Mouse (Mus musculus): ENCODE measurements around the gene Dspp.

The Dspp gene

DNA sequence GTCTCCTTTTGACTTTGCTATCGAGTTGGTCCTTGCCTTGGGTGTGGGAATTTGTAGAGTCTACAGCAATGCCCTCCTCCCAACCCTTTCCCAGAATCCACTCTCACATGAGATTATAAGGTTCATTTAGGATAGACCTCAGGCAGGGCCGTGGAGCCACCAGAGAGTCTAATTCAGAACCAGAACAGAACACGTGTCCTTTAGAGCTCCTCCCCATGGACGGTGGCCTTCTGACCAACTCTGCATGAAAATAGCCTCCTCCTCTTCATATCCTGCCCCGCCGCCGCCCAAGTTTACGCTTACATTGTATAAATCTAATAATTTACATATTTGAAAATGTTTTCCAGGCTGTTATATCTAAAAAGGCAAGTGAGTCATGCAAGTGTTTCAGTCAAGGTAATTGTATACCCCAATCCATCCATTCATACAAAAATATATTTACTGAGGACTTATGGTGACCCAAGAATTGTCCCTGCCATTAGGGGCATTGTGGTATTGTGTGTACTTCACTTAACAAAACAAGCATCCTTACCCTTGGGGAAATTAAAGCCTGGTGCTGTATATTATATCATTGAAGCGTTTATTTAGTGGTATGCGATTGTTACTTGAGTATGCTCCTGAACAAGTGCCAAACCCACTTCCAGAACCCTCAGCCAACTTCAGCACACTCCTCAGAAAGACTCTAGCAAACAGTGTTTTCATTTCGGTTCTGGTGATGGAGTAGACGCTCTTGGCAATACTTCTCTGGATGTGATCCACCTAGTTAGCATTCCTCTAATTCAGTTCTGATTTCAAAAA, 30.8 kb downstream of the Dspp start:
- no peak for DNase-seq

DNA sequence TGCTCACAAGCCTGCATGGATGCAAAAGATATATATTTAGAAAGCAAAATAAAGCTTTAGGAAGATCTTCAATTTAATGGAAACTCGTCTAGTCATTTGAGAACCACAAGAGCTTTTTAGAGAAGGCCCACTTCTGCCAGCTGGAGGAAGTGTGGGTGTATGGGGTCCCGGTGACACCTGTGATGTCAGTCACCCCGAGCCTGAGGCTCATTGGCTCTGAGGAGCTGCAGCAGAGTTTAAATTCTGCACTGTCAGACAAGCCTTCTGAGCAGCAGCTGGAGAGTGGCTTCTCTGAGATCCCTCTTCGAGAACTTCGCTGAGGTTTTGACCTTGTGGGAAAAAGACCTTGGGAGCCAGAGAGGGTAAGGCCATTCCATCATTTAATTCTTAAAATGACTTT, 31.8 kb downstream of the Dspp start, which contains the start of gene Dmp1:
Gene Dmp1 (plus strand): TSS at position 263 of the 400 bp plus-strand sequence.
- no peak for DNase-seq

DNA sequence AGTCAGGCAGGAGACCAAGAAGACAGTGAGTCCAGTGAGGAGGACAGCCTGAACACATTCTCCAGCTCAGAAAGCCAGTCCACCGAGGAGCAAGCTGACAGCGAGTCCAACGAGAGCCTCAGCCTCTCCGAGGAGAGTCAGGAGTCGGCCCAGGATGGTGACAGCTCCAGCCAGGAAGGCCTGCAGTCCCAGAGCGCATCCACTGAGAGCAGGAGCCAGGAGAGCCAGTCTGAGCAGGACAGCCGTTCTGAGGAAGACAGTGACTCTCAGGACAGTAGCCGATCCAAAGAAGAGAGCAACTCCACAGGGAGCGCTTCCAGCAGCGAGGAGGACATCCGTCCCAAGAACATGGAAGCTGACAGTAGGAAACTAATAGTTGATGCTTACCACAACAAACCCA, 42.0 kb downstream of the Dspp start:
- no peak for DNase-seq

DNA sequence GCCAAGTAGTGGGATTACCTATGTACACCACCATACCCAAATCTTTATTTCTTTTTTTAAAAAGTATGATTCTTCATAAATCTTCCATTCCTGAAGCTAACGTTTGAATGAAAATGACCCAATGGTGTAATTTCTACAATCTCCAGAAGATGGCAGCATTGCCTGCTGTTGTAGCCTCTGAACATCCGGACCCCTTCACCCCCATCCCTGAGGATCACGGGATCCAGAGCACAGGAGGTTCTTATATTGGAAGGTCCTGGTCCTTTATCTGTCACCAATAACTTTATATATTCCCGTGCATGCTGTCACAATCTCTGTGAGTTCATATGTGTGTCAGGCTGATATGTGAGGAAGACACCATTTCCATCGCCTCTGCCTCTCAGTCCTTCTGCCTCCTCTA, 48.4 kb downstream of the Dspp start:
- peak; percentile 51 to 53 for DNase-seq

DNA sequence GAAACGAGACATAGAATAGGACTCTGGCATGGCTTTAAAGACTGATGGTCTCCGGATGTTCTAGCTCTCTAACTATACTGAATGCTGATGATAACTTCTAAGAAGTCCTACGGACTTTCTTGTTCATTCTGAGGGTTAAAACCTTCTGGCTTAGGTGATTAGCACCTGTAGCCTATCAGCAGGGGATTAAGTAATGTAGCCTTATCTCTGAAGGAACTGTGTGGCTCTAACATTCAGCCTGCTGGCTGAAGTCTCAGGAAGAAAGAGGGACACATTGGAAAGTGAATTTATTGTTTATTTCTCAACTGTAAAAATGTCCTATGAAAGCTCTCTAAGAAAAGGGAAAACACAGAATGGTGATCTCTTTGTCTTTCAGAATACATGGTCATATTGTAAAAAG, 53.8 kb downstream of the Dspp start:
- no peak for DNase-seq

DNA sequence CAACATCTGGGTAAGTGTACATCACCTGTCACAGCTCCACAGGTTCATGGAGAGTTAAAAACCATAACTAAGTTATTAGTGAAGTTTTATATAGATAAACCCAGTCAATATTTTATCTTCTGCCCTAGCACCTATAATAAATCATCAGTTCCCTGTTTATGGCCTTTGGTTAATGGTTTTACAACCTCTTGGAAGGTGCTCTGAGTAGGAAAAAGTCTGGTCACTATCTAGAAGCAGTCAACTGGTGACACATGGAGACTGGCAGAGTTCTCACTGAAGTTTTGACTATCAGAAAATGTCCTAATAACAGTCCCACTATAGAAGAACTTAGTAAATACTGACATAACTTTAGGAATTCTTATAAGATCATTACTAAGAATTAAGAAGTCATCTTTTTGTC, 54.2 kb downstream of the Dspp start:
- DNase-seq, result no peak

DNA sequence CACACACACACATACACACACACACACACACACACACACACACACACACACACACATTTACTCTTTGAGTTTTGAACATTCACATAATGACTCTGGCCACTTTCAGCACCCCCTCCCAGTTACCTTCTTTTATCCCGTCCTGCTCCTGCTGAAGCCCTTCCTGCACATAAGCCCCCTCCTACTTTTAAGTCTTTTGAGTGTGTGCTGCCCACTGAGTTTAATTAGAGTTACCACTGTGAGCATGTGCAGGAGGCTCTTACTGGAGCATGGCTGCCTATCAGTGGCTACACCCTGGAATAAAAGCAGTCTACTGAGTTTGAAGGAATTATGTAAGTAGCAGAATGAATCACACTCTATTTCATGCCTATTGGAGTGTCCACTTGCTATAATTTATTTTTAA, 58.0 kb downstream of the Dspp start:
- no peak for DNase-seq

All from cerebellum, postnatal 14 days (tissue).